Mouse (Mus musculus) midbrain, embryonic 12.5 days (tissue): ENCODE measurements around the gene Pcgf2. TPM values are rescaled to one million over a fixed set of nuclear protein-coding genes. Genes with fewer than 3 reads are reported as not detected.
"Not testable (repeated sequence)": the region's sequence is repeated elsewhere in the genome, so short reads cannot be mapped to it uniquely, and the experiment has no call there.

ENCODE experiments used
- ATAC-seq: fragments of 200-750 bp; cut with Nextera tagmentation; 2 replicates; pipeline ENCODE4 v1.8.0; 2017; ENCODE audit warnings: low read depth, moderate TSS enrichment, moderate library complexity; ENCODE audit not compliant: low FRiP score
- H3K27ac ChIP-seq: fragments of 300-500 bp; sonication (generic); replicated peaks from 2 replicates; pipeline ENCODE4 v1.5.1; 2016; ENCODE audit warnings: mild to moderate bottlenecking
- H3K27me3 ChIP-seq: fragments of 300-500 bp; sonication (generic); 2 replicates; pipeline ENCODE4 v1.6.1; 2016; ENCODE audit warnings: mild to moderate bottlenecking
- H3K36me3 ChIP-seq: fragments of 300-500 bp; sonication (generic); 2 replicates; pipeline ENCODE4 v1.6.1; 2016
- H3K4me1 ChIP-seq: fragments of 300-500 bp; sonication (generic); 2 replicates; pipeline ENCODE4 v1.6.1; 2016
- H3K4me2 ChIP-seq: fragments of 300-500 bp; sonication (generic); replicated peaks from 2 replicates; pipeline ENCODE4 v1.6.1; 2016; ENCODE audit warnings: mild to moderate bottlenecking, moderate library complexity
- H3K4me3 ChIP-seq: fragments of 300-500 bp; sonication (generic); 2 replicates; pipeline ENCODE4 v1.5.1; 2016; ENCODE audit warnings: mild to moderate bottlenecking
- H3K9ac ChIP-seq: fragments of 300-500 bp; sonication (generic); replicated peaks from 2 replicates; pipeline ENCODE4 v1.6.1; 2016; ENCODE audit warnings: mild to moderate bottlenecking, moderate library complexity
- H3K9me3 ChIP-seq: fragments of 300-500 bp; sonication (generic); 2 replicates; pipeline ENCODE4 v1.6.1; 2016; ENCODE audit warnings: mild to moderate bottlenecking
- WGBS: fragments of 180-500 bp; shearing (Covaris S2); methylation state at CpG from one replicate; pipeline ENCODE4 v1.1.7; 2016; 5-methylcytosine and 5-hydroxymethylcytosine counted together
- polyA plus RNA-seq: library from polyadenylated mRNA; unstranded; fragments of >200 nt; fragmentation: Nextera tagmentation; extraction: Ambion mirVana; gene quantifications from 2 replicates; pipeline ENCODE4 v1.2.1, GENCODE M21; 2016

Pcgf2 gene
- polyA plus RNA-seq, 1 experiment from 2014 or later, result 16.5 TPM

DNA sequence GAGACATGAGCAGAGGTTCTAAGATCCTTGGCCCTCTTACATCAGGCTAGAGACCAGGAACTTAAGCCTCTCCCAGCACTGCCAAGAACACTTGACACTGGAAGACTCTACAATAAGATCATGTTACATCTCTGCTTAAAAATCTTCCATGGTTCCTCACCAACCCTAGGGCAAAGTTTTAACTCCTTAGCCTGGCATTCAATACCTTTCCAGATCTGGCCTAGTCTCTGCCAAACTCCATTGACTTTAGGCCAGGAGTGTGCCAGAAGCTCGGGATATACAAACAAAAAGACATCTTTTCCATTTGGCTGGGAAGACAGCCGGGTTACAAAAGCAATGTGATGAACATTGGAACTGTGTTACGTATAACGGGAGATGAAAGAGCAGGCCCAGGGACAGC lies 37.3 kb upstream of the Pcgf2 start:
- no peak overlapping the region for H3K27ac ChIP-seq
- H3K9me3 ChIP-seq, result no peaks in the 10 kb centered on the region
- no peak for ATAC-seq
- peaks cover 10% of the 10 kb centered on the region for H3K4me1 ChIP-seq
- no peaks in the 10 kb centered on the region for H3K27me3 ChIP-seq
- no peak overlapping the region for H3K9ac ChIP-seq
- WGBS, result 82% methylated on average over 4 of the region's 4 CpGs
- H3K36me3 ChIP-seq, result no peaks in the 10 kb centered on the region
- H3K4me3 ChIP-seq, result no peak overlapping the region
- H3K4me2 ChIP-seq, result no peak overlapping the region

- Histone ChIP-seq H3K27ac (no peak overlapping the region), H3K27me3 (no peaks in the 10 kb centered on the region), H3K4me2 (no peak overlapping the region), H3K9ac (no peak overlapping the region), H3K4me1 (peaks cover 4% of the 10 kb centered on the region; the same call in 1 of the 2 replicates), H3K9me3 (no peaks in the 10 kb centered on the region), H3K36me3 (peaks cover 6% of the 10 kb centered on the region; the same call in 1 of the 2 replicates), H3K4me3 (no peak overlapping the region)
- WGBS, result 91% methylated on average over 5 of the region's 5 CpGs
- no peak for ATAC-seq
Measured at GRCm38 (mm10) chr11:97736645-97737044, 36.3 kb upstream of the Pcgf2 start.

DNA sequence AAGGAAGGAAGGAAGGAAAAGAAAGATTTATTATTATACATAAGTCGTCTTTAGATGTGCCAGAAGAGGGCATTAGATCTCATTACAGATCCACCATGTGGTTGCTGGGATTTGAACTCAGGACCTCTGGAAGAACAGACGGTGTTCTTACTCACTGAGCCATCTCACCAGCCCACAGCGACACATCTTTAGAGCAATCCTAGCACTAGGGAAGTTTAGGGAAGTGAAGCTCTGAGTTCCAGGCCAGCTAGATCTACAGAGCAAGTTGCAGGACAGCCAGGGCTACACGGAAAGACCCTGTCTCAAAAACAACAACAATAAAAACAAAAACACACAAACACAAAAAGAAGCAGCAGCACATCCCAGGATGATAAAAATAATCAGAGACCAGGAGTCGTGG lies 34.5 kb upstream of the Pcgf2 start:
- not testable (repeated sequence) for H3K27ac ChIP-seq, ATAC-seq, H3K4me3 ChIP-seq, H3K4me1 ChIP-seq, H3K4me2 ChIP-seq, H3K27me3 ChIP-seq, H3K9ac ChIP-seq, H3K9me3 ChIP-seq
- H3K36me3 ChIP-seq, result peaks cover 21% of the 10 kb centered on the region
- 89% methylated on average over 5 of the region's 5 CpGs for WGBS

DNA sequence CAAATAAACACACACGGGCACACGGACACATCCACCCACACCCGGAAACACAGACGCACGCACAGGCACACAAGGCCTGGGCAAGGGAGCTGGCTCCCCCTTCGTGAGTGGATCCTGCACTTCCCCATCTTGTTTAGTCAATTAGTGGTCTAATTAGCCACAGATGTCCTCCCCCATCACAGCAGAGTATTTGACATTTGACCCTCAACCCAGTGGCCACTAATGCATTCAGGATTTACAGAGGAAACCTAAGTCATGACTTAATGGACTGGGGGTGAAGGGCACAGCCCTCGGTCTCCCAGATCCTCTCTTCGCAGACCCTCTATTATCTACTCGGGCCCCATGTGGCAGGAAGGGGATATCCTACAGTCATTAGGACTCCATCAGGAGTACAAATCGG lies 33.4 kb upstream of the Pcgf2 start:
- no peak for ATAC-seq
- no peaks in the 10 kb centered on the region for H3K27me3 ChIP-seq
- H3K9me3 ChIP-seq, result no peaks in the 10 kb centered on the region
- H3K4me2 ChIP-seq, result no peak overlapping the region
- no peak overlapping the region for H3K4me3 ChIP-seq
- H3K36me3 ChIP-seq, result peaks cover 32% of the 10 kb centered on the region
- H3K9ac ChIP-seq, result no peak overlapping the region
- WGBS, result 56% methylated on average over 10 of the region's 10 CpGs
- no peaks in the 10 kb centered on the region for H3K4me1 ChIP-seq
- no peak overlapping the region for H3K27ac ChIP-seq

DNA sequence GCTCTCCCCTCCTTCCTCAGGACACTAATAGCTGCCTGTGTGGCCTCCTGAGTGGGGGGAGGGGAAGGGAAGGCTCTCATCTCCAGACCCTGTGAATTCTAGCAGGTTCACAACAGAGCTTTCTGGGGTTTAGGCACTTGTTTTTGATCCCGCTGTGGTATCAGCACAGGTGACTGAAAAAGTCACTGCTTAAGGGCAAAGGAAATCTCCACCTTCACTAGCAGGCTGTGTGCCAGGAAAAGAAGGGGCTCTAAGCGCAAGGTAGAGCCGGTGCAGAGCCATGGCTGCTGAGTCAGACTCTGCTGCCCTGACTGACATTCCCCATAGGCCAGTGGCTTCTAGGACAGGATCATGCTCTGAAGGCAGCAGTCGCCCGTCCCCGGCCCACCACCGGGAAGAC lies 28.4 kb upstream of the Pcgf2 start:
- WGBS, result 84% methylated on average over 7 of the region's 7 CpGs
- H3K9me3 ChIP-seq, result no peaks in the 10 kb centered on the region
- no peak overlapping the region for H3K4me2 ChIP-seq
- H3K27ac ChIP-seq, result no peak overlapping the region
- H3K36me3 ChIP-seq, result peaks cover 80% of the 10 kb centered on the region
- H3K27me3 ChIP-seq, result no peaks in the 10 kb centered on the region
- no peaks in the 10 kb centered on the region for H3K4me1 ChIP-seq
- H3K9ac ChIP-seq, result no peak overlapping the region
- no peak overlapping the region for H3K4me3 ChIP-seq
- ATAC-seq, result no peak

- H3K4me2 ChIP-seq, result no peak overlapping the region
- no peak for ATAC-seq
- no peak overlapping the region for H3K27ac ChIP-seq
- H3K27me3 ChIP-seq, result no peaks in the 10 kb centered on the region
- H3K9ac ChIP-seq, result no peak overlapping the region
- H3K9me3 ChIP-seq, result no peaks in the 10 kb centered on the region
- peaks cover 84% of the 10 kb centered on the region for H3K36me3 ChIP-seq
- WGBS, result 88% methylated on average over 7 of the region's 7 CpGs
- H3K4me3 ChIP-seq, result no peak overlapping the region
- H3K4me1 ChIP-seq, result no peaks in the 10 kb centered on the region
Measured at GRCm38 (mm10) chr11:97728311-97728710, 28.0 kb upstream of the Pcgf2 start.

- Histone ChIP-seq H3K27ac (no peak overlapping the region), H3K9ac (no peak overlapping the region), H3K27me3 (no peaks in the 10 kb centered on the region), H3K4me1 (no peaks in the 10 kb centered on the region), H3K4me2 (no peak overlapping the region), H3K4me3 (no peak overlapping the region), H3K36me3 (peaks cover 97% of the 10 kb centered on the region), H3K9me3 (peaks cover 6% of the 10 kb centered on the region; the same call in 1 of the 2 replicates)
- ATAC-seq, result no peak
- WGBS, result 91% methylated on average over 7 of the region's 7 CpGs
Measured at GRCm38 (mm10) chr11:97723709-97724108, 23.4 kb upstream of the Pcgf2 start.

GRCm38 (mm10) chr11:97721338-97721737 lies 21.0 kb upstream of the Pcgf2 start:
- peaks cover 6% of the 10 kb centered on the region; the same call in 1 of the 2 replicates for H3K9me3 ChIP-seq
- ATAC-seq, result no peak
- H3K27me3 ChIP-seq, result no peaks in the 10 kb centered on the region
- no peak overlapping the region for H3K27ac ChIP-seq
- H3K4me3 ChIP-seq, result no peak overlapping the region
- H3K36me3 ChIP-seq, result peaks cover 92% of the 10 kb centered on the region
- H3K9ac ChIP-seq, result no peak overlapping the region
- H3K4me2 ChIP-seq, result no peak overlapping the region
- H3K4me1 ChIP-seq, result no peaks in the 10 kb centered on the region
- WGBS, result 96% methylated on average over 4 of the region's 4 CpGs

- no peak overlapping the region for H3K4me3 ChIP-seq
- WGBS, result 89% methylated on average over 4 of the region's 4 CpGs
- ATAC-seq, result no peak
- H3K27ac ChIP-seq, result no peak overlapping the region
- H3K4me1 ChIP-seq, result no peaks in the 10 kb centered on the region
- peaks cover 6% of the 10 kb centered on the region; the same call in 1 of the 2 replicates for H3K9me3 ChIP-seq
- no peaks in the 10 kb centered on the region for H3K27me3 ChIP-seq
- H3K4me2 ChIP-seq, result no peak overlapping the region
- H3K9ac ChIP-seq, result no peak overlapping the region
- peaks cover 81% of the 10 kb centered on the region for H3K36me3 ChIP-seq
Measured at GRCm38 (mm10) chr11:97719041-97719440, 18.7 kb upstream of the Pcgf2 start.

DNA sequence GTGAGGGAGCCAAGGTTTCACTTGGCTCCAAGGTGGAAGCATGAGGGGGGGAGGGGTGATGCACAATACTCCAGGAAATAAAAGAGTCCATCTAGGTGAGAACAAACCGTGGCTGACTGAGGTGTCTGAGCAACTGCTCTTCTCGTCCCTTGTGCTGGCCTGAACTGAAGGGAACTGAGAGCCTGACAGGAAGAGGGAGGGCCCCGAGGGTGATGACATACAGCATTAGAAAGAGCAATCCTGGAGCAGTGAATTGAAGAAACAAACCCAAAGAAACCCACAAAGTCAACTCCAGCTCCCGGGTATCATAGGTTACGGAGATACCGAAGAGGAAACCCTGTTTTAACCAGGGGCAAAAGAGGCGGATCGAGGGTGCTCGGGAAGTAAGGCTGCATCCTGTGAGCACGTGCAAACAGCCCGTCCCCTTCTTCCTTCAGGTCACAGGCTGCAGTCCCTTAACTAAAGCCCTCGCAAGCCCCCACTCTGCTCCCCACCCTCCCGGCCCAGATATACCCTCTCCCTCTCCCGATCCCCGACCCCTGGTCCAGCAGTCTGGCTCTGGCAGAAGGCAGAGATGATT lies 18.1 kb upstream of the Pcgf2 start:
- H3K4me2 ChIP-seq, result no peak overlapping the region
- no peaks in the 10 kb centered on the region for H3K4me1 ChIP-seq
- H3K27me3 ChIP-seq, result no peaks in the 10 kb centered on the region
- H3K9me3 ChIP-seq, result peaks cover 6% of the 10 kb centered on the region; the same call in 1 of the 2 replicates
- no peak overlapping the region for H3K27ac ChIP-seq
- WGBS, result 89% methylated on average over 15 of the region's 15 CpGs
- H3K36me3 ChIP-seq, result peaks cover 82% of the 10 kb centered on the region
- ATAC-seq, result no peak
- no peak overlapping the region for H3K9ac ChIP-seq
- H3K4me3 ChIP-seq, result no peak overlapping the region

DNA sequence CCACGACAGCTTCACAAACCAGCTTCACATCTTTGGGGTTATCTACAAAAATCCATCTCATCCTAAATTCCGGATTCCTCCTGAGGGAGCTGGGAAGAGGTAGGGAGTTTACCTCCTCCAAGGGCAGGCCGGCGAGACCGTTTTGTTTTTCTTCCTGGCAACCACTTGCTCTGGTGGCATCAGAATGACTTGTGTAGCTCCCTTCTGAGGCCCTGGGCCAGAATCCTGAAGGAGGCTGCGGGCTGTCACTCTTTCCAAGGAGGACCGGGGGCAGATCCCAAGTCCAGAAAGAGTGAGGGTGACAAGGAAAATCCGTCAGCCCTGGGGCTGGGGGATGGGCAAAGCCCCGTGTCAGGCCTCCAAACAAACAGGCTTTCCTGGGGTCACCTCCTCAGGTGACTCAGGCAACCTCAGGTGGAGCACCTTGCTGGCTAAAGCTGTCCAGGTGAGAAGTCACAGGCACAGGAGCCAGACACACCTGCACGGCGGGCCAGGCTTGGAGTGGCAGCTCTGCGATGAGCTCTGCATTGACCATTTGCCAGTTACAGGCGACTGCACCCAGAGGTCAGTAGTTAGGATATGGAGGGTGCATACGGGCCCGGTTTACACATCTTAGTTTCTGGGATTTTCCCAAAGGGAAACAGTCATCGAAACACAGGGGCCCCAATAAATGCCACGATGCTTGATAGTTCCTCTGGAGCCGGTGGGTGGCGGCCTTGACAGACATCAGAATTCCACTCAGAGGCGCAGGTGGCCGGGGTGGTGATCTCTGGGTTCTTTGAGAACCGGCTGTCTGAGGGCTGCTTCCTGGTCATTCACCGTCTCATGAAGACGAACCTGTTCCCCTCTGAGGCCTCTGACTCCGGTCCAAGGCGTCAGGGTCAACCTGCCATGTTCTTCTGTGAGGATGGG lies 17.3 kb upstream of the Pcgf2 start:
- no peak for ATAC-seq
- Histone ChIP-seq H3K27me3 (no peaks in the 10 kb centered on the region), H3K27ac (no peak overlapping the region), H3K9me3 (peaks cover 6% of the 10 kb centered on the region; the same call in 1 of the 2 replicates), H3K9ac (no peak overlapping the region), H3K4me2 (no peak overlapping the region), H3K4me3 (no peak overlapping the region), H3K4me1 (no peaks in the 10 kb centered on the region), H3K36me3 (peaks cover 83% of the 10 kb centered on the region)
- WGBS, result 90% methylated on average over 26 of the region's 26 CpGs

DNA sequence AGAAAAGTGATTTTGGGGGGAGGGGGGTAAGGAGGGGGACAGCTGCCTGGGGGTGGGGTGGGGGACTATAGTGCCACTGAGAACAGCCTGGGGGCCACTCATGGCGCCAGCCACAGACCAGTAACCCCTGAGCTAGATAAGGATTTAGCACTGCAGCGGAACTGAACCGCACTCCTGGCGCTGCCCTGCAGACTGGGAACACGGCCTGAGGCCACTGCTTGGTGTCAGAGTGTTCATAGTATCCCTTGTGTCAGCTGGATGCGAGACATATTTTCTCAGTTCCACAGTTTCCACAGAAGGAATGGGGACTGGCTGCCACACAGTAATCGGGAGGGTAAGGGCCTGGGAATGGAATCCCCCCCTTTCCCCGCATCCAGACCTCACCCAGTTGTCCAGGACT lies 15.7 kb upstream of the Pcgf2 start:
- H3K27me3 ChIP-seq, result no peaks in the 10 kb centered on the region
- WGBS, result 92% methylated on average over 8 of the region's 8 CpGs
- no peak for ATAC-seq

More for the DNA sequence above, 15.7 kb upstream of the Pcgf2 start:
- no peak overlapping the region for H3K4me2 ChIP-seq
- no peak overlapping the region for H3K4me3 ChIP-seq
- peaks cover 83% of the 10 kb centered on the region for H3K36me3 ChIP-seq
- no peak overlapping the region for H3K9ac ChIP-seq
- no peak overlapping the region for H3K27ac ChIP-seq
- no peaks in the 10 kb centered on the region for H3K4me1 ChIP-seq
- H3K9me3 ChIP-seq, result no peaks in the 10 kb centered on the region
